16 mouse cellular contexts compared by ENCODE assay signal in genomic region chr5:42636162-42636823, GRCm38 (mm10).
"Had no signal": no experiment of that assay in that cellular context is flagged by ENCODE, and none has a peak within 500 bp of the region (broad histone marks: within the 10 kb centered on the region; RNA-seq: fewer than 3 reads in every experiment).

No protein-coding gene starts in this region.

- H3K36me3 ChIP-seq: midbrain, embryonic 10.5 days; midbrain, embryonic 12.5 days; neural tube, embryonic 12.5 days; stomach, embryonic 15.5 days had no signal

- H3K9ac ChIP-seq: lung, embryonic 14.5 days; midbrain, embryonic 12.5 days; neural tube, embryonic 12.5 days; stomach, embryonic 15.5 days had no signal

- DNase-seq: lung, adult 18-20 months; lung, embryonic 14.5 days; lung, postnatal 10 days; lung, postnatal 4 days; midbrain, embryonic 14.5 days; right cerebral cortex, postnatal 14 days; thymus, adult 2 months; thymus, postnatal 25 days; thymus, postnatal 4 days had no signal

- H3K4me2 ChIP-seq: lung, embryonic 14.5 days; midbrain, embryonic 12.5 days; neural tube, embryonic 12.5 days; stomach, embryonic 15.5 days had no signal

- H3K27me3 ChIP-seq: midbrain, embryonic 12.5 days; neural tube, embryonic 12.5 days; stomach, embryonic 15.5 days had no signal

- H3K4me1 ChIP-seq: midbrain, embryonic 10.5 days; midbrain, embryonic 12.5 days; neural tube, embryonic 12.5 days; stomach, embryonic 15.5 days had no signal

- H3K27ac ChIP-seq: midbrain, embryonic 10.5 days; midbrain, embryonic 12.5 days; neural tube, embryonic 12.5 days; stomach, embryonic 15.5 days; stomach, postnatal 0 days had no signal

- H3K4me3 ChIP-seq: midbrain, embryonic 10.5 days; midbrain, embryonic 12.5 days; myocyte; neural tube, embryonic 12.5 days; stomach, embryonic 15.5 days had no signal

- H3K9me3 ChIP-seq: midbrain, embryonic 10.5 days; midbrain, embryonic 12.5 days; neural tube, embryonic 12.5 days; stomach, embryonic 15.5 days had no signal

- ATAC-seq: midbrain, embryonic 16.5 days had no signal
